30 mouse cellular contexts compared by ENCODE assay signal in the genomic region with DNA sequence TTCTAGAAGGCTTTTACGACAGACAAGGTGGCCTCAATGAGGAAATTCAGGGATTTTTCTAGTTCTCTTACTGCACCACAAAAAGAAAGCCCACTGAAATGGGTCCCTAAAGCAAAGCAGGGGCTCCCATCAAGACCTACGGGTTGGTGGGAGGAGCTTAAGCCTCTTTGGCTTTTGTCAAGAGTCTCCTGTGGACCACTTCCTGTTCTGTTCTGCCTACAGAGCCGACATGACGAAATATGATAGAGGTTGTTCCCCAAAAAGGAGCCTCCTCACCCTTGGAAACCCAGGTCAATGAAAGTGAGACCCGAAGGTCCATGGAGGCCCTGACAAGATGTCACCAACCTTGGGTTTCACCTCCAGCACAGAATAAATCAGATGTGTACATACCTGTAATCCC. TPM values are rescaled to one million over a fixed set of nuclear protein-coding genes. Genes with fewer than 3 reads are reported as not detected.
DNase-seq lines count a peak whose midpoint lies in the region; ATAC-seq lines count a peak whose summit lies in the region.
"Had no signal": no experiment of that assay in that cellular context is flagged by ENCODE, and none has a peak within 500 bp of the region (broad histone marks: within the 10 kb centered on the region; RNA-seq: fewer than 3 reads in every experiment).

No protein-coding gene starts in this region.

- DNase-seq in 416B (ENCODE audit: low read depth) (peak; percentile 13), R1 (ENCODE audit: low read depth, low spot score) (peak; percentile 48)
- DNase-seq in testis, postnatal 10 days (ENCODE audit: low spot score): no peak
- DNase-seq in forebrain, embryonic 14.5 days (ENCODE audit: low spot score): no peak
- DNase-seq in adrenal gland, postnatal 36 days: no peak
- DNase-seq: adrenal gland, postnatal 10 days; cerebellum, adult 11 months; cerebellum, adult 2 months; cerebellum, adult 9-11 months; cerebellum, postnatal 25 days; embryo, embryonic 11 days; gastrocnemius, postnatal 10 days; gastrocnemius, postnatal 36 days; heart, adult 11 months; heart, postnatal 14 days; heart, postnatal 4 days had no signal

- H3K27me3 ChIP-seq in forebrain, embryonic 14.5 days (replicated peaks; ENCODE audit: control insufficient read depth, insufficient read depth, low read length): no peaks in the 10 kb centered on the region
- H3K27me3 ChIP-seq: embryonic facial prominence, embryonic 13.5 days; forebrain, embryonic 12.5 days; heart, embryonic 13.5 days had no signal

- no peak overlapping the region for H3K27ac ChIP-seq in forebrain, embryonic 14.5 days (ENCODE audit: low read depth, low read length)
- H3K27ac ChIP-seq: embryonic facial prominence, embryonic 10.5 days; embryonic facial prominence, embryonic 13.5 days; forebrain, embryonic 12.5 days; heart, embryonic 10.5 days; heart, embryonic 13.5 days; hindbrain, embryonic 14.5 days; hindbrain, postnatal 0 days had no signal

- WGBS in forebrain, embryonic 14.5 days: 82% methylated on average over 5 of the region's 5 CpGs

- no peaks in the 10 kb centered on the region for H3K9me3 ChIP-seq in forebrain, embryonic 14.5 days (replicated peaks; ENCODE audit: control insufficient read depth, low read length)
- H3K9me3 ChIP-seq: embryonic facial prominence, embryonic 10.5 days; embryonic facial prominence, embryonic 13.5 days; forebrain, embryonic 12.5 days; heart, embryonic 10.5 days; heart, embryonic 13.5 days had no signal

- H3K4me3 ChIP-seq in forebrain, embryonic 14.5 days (ENCODE audit: low read depth, low read length): no peak overlapping the region
- H3K4me3 ChIP-seq: embryonic facial prominence, embryonic 10.5 days; embryonic facial prominence, embryonic 13.5 days; erythroblast, embryonic 14.5 days; forebrain, embryonic 12.5 days; heart, embryonic 10.5 days; heart, embryonic 13.5 days had no signal

- H3K9ac ChIP-seq in forebrain, embryonic 14.5 days (ENCODE audit: low read length): no peak overlapping the region
- H3K9ac ChIP-seq: embryonic facial prominence, embryonic 13.5 days; forebrain, embryonic 12.5 days; heart, embryonic 13.5 days; hindbrain, embryonic 14.5 days had no signal

- peak; percentile 75 for ATAC-seq in megakaryocyte, adult 5-6 weeks (ENCODE audit: poor library complexity, severe bottlenecking)
- no peak for ATAC-seq in forebrain, embryonic 14.5 days
- ATAC-seq: CD4-positive, CD25-positive, alpha-beta regulatory T cell, adult 4 months; forebrain, embryonic 16.5 days; hindbrain, postnatal 0 days; inflammation-experienced regulatory T-cells, adult 6 months; intestine, embryonic 16.5 days had no signal

- no peaks in the 10 kb centered on the region for H3K36me3 ChIP-seq in forebrain, embryonic 14.5 days (ENCODE audit: control insufficient read depth, insufficient read depth, low read length)
- H3K36me3 ChIP-seq: embryonic facial prominence, embryonic 13.5 days; forebrain, embryonic 12.5 days had no signal

- H3K4me2 ChIP-seq in forebrain, embryonic 14.5 days (ENCODE audit: low read length): no peak overlapping the region
- H3K4me2 ChIP-seq: embryonic facial prominence, embryonic 13.5 days; forebrain, embryonic 12.5 days; heart, embryonic 13.5 days; hindbrain, embryonic 14.5 days had no signal

- no peaks in the 10 kb centered on the region for H3K4me1 ChIP-seq in forebrain, embryonic 14.5 days (ENCODE audit: control insufficient read depth, insufficient read depth, low read length)

RNA-seq across cellular contexts. Expression of gene D630039A03Rik, which starts 13.5 kb away (rescaled TPM):
- total RNA-seq in megakaryocyte, adult 5-6 weeks (2015): 0.27 TPM in 1 of 2 replicates, not detected in the other
- total RNA-seq in megakaryocyte, adult 5-6 weeks (2017): not detected in 2 replicates
- not detected in 2 replicates for polyA plus RNA-seq in forebrain, embryonic 14.5 days (2014; fragmentation: Nextera tagmentation; extraction: Ambion mirVana)
- 10 to 100 TPM in 1 of 2 experiments, 1 to 10 TPM in 1; 9.8 to 15.0 TPM for total RNA-seq in adrenal gland, postnatal 36 days (2021)
- total RNA-seq: gastrocnemius, adult 18-20 months; gastrocnemius, postnatal 36 days; heart, postnatal 4 days had no signal
- polyA plus RNA-seq: erythroblast, embryonic 14.5 days; forebrain, embryonic 12.5 days; forebrain, embryonic 16.5 days had no signal

RNA-seq across cellular contexts. Expression of gene Txn1, which starts 53.6 kb away (rescaled TPM):
- total RNA-seq in megakaryocyte, adult 5-6 weeks (2015): 434 and 449 TPM in 2 replicates
- total RNA-seq in megakaryocyte, adult 5-6 weeks (2017): 184 and 195 TPM in 2 replicates
- polyA plus RNA-seq in forebrain, embryonic 14.5 days (2014; fragmentation: Nextera tagmentation; extraction: Ambion mirVana): 311 and 362 TPM in 2 replicates
- 100 to 1,000 TPM; 327 to 337 TPM for total RNA-seq in adrenal gland, postnatal 36 days (2021)

Comparison
In these comparisons a context has a peak if more than half of its experiments do, and no peak if none do; other contexts are left out.
1. DNase-seq: peak in 416B (single experiment) and R1 (single experiment); none in testis, postnatal 10 days (single experiment), forebrain, embryonic 14.5 days (single experiment) and adrenal gland, postnatal 36 days (0 of 2).
2. RNA of gene D630039A03Rik, which starts 13.5 kb away (total RNA-seq): 9.8 to 15.0 TPM in adrenal gland, postnatal 36 days; 0.27 TPM in megakaryocyte, adult 5-6 weeks; every median in the first group is over 4 times any median in the second.